Mouse (Mus musculus) naive thymus-derived CD4-positive, alpha-beta T cell, adult 2 months (primary cell): Measurements from ENCODE around the gene Zfand3.

Experiments used
- DNase-seq: peaks from one replicate; pipeline ENCODE4 v3.0.0-alpha.2; 2011; ENCODE audit warnings: low read depth

Zfand3 gene

GRCm38 (mm10) chr17:30052347-30052742 lies 47.8 kb downstream of the Zfand3 start:
- DNase-seq = no peak

GRCm38 (mm10) chr17:30053463-30053862 lies 48.9 kb downstream of the Zfand3 start:
- DNase-seq = no peak

GRCm38 (mm10) chr17:30053871-30054270 lies 49.3 kb downstream of the Zfand3 start:
- peak; percentile 60 for DNase-seq

GRCm38 (mm10) chr17:30056226-30056625 lies 51.7 kb downstream of the Zfand3 start:
- no peak for DNase-seq

- no peak for DNase-seq
Observed at GRCm38 (mm10) chr17:30058594-30058993, 54.1 kb downstream of the Zfand3 start.

- DNase-seq = no peak
Observed at GRCm38 (mm10) chr17:30059066-30059465, 54.5 kb downstream of the Zfand3 start.

- no peak for DNase-seq
Observed at GRCm38 (mm10) chr17:30061100-30061837, 56.7 kb downstream of the Zfand3 start.

GRCm38 (mm10) chr17:30063849-30064248 lies 59.3 kb downstream of the Zfand3 start:
- DNase-seq = no peak

- DNase-seq = no peak
Observed at GRCm38 (mm10) chr17:30064746-30065145, 60.2 kb downstream of the Zfand3 start.

- no peak for DNase-seq
Observed at GRCm38 (mm10) chr17:30069776-30070175, 65.2 kb downstream of the Zfand3 start.

GRCm38 (mm10) chr17:30070631-30071030 lies 66.1 kb downstream of the Zfand3 start:
- DNase-seq = no peak

- no peak for DNase-seq
Observed at GRCm38 (mm10) chr17:30072613-30073012, 68.1 kb downstream of the Zfand3 start.

- no peak for DNase-seq
Observed at GRCm38 (mm10) chr17:30075896-30076295, 71.4 kb downstream of the Zfand3 start.

GRCm38 (mm10) chr17:30084007-30084406 lies 79.5 kb downstream of the Zfand3 start:
- no peak for DNase-seq

- DNase-seq = no peak
Observed at GRCm38 (mm10) chr17:30086695-30087094, 82.2 kb downstream of the Zfand3 start.

GRCm38 (mm10) chr17:30088431-30088830 lies 83.9 kb downstream of the Zfand3 start:
- DNase-seq = no peak

- DNase-seq = no peak
Observed at GRCm38 (mm10) chr17:30090416-30090815, 85.9 kb downstream of the Zfand3 start.

- no peak for DNase-seq
Observed at GRCm38 (mm10) chr17:30093148-30093749, 88.7 kb downstream of the Zfand3 start.

GRCm38 (mm10) chr17:30097156-30097555 lies 92.6 kb downstream of the Zfand3 start:
- DNase-seq = no peak

- no peak for DNase-seq
Observed at GRCm38 (mm10) chr17:30097677-30098076, 93.1 kb downstream of the Zfand3 start.

GRCm38 (mm10) chr17:30099670-30100069 lies 95.1 kb downstream of the Zfand3 start:
- DNase-seq = no peak

GRCm38 (mm10) chr17:30101801-30102200 lies 97.3 kb downstream of the Zfand3 start:
- DNase-seq = no peak

- no peak for DNase-seq
Observed at GRCm38 (mm10) chr17:30103005-30103404, 98.5 kb downstream of the Zfand3 start.
